Mouse (Mus musculus): ENCODE results near the gene Nfia. TPM values are rescaled to one million over a fixed set of nuclear protein-coding genes. Genes with fewer than 3 reads are reported as not detected.

Gene Nfia
- polyA plus RNA-seq, 1 experiment from 2014 or later: 42.1 TPM

- no peak for DNase-seq (ENCODE audit: low spot score)
- 87% methylated on average over 6 of the region's 6 CpGs for WGBS
- H3K36me3 ChIP-seq (ENCODE audit: control insufficient read depth, insufficient read depth, low read length): peaks cover 24% of the 10 kb centered on the region; the same call in 1 of the 2 replicates
- H3K4me2 ChIP-seq (ENCODE audit: low read length): no peak overlapping the region
- H3K9me3 ChIP-seq (ENCODE audit: control insufficient read depth, low read length): no peaks in the 10 kb centered on the region
- no peak overlapping the region for H3K4me3 ChIP-seq (ENCODE audit: low read depth, low read length)
- H3K4me1 ChIP-seq (replicated peaks; ENCODE audit: control insufficient read depth, insufficient read depth, low read length): no peaks in the 10 kb centered on the region
- H3K27me3 ChIP-seq (replicated peaks; ENCODE audit: control insufficient read depth, insufficient read depth, low read length): no peaks in the 10 kb centered on the region
- ATAC-seq (replicated peaks; ENCODE audit: low FRiP score, low TSS enrichment, low read depth): no peak
- H3K27ac ChIP-seq (ENCODE audit: low read depth): no peak overlapping the region
- no peak overlapping the region for H3K9ac ChIP-seq (ENCODE audit: low read length)
Measured at GRCm38 (mm10) chr4:98085060-98085459, 312.5 kb downstream of the Nfia start.

GRCm38 (mm10) chr4:98086976-98087375 lies 314.4 kb downstream of the Nfia start:
- Histone ChIP-seq H3K27me3 (replicated peaks; ENCODE audit: control insufficient read depth, insufficient read depth, low read length) (no peaks in the 10 kb centered on the region), H3K36me3 (ENCODE audit: control insufficient read depth, insufficient read depth, low read length) (peaks cover 21% of the 10 kb centered on the region; the same call in 1 of the 2 replicates), H3K27ac (ENCODE audit: low read depth) (no peak overlapping the region), H3K4me2 (ENCODE audit: low read length) (no peak overlapping the region), H3K9ac (ENCODE audit: low read length) (no peak overlapping the region), H3K4me1 (replicated peaks; ENCODE audit: control insufficient read depth, insufficient read depth, low read length) (peaks cover 13% of the 10 kb centered on the region), H3K9me3 (ENCODE audit: control insufficient read depth, low read length) (no peaks in the 10 kb centered on the region), H3K4me3 (ENCODE audit: low read depth, low read length) (no peak overlapping the region)
- DNase-seq (ENCODE audit: low spot score) (no peak), ATAC-seq (replicated peaks; ENCODE audit: low FRiP score, low TSS enrichment, low read depth) (no peak)
- 67% methylated on average over 4 of the region's 4 CpGs for WGBS

GRCm38 (mm10) chr4:98089985-98090384 lies 317.5 kb downstream of the Nfia start:
- H3K36me3 ChIP-seq (ENCODE audit: control insufficient read depth, insufficient read depth, low read length): peaks cover 16% of the 10 kb centered on the region; the same call in 1 of the 2 replicates
- H3K27ac ChIP-seq (ENCODE audit: low read depth): no peak overlapping the region
- peaks cover 13% of the 10 kb centered on the region for H3K4me1 ChIP-seq (replicated peaks; ENCODE audit: control insufficient read depth, insufficient read depth, low read length)
- H3K4me3 ChIP-seq (ENCODE audit: low read depth, low read length): no peak overlapping the region
- no peak overlapping the region for H3K4me2 ChIP-seq (ENCODE audit: low read length)
- no peak overlapping the region for H3K9ac ChIP-seq (ENCODE audit: low read length)
- no peaks in the 10 kb centered on the region for H3K9me3 ChIP-seq (ENCODE audit: control insufficient read depth, low read length)
- ATAC-seq (replicated peaks; ENCODE audit: low FRiP score, low TSS enrichment, low read depth): no peak
- no peak for DNase-seq (ENCODE audit: low spot score)
- H3K27me3 ChIP-seq (replicated peaks; ENCODE audit: control insufficient read depth, insufficient read depth, low read length): no peaks in the 10 kb centered on the region
- WGBS: 71% methylated on average over 6 of the region's 6 CpGs

- no peak overlapping the region for H3K27ac ChIP-seq (ENCODE audit: low read depth)
- DNase-seq (ENCODE audit: low spot score): no peak
- no peak overlapping the region for H3K4me2 ChIP-seq (ENCODE audit: low read length)
- no peak for ATAC-seq (replicated peaks; ENCODE audit: low FRiP score, low TSS enrichment, low read depth)
- H3K9me3 ChIP-seq (ENCODE audit: control insufficient read depth, low read length): no peaks in the 10 kb centered on the region
- H3K27me3 ChIP-seq (replicated peaks; ENCODE audit: control insufficient read depth, insufficient read depth, low read length): no peaks in the 10 kb centered on the region
- no peak overlapping the region for H3K9ac ChIP-seq (ENCODE audit: low read length)
- peaks cover 16% of the 10 kb centered on the region; the same call in 1 of the 2 replicates for H3K36me3 ChIP-seq (ENCODE audit: control insufficient read depth, insufficient read depth, low read length)
- H3K4me1 ChIP-seq (replicated peaks; ENCODE audit: control insufficient read depth, insufficient read depth, low read length): peaks cover 13% of the 10 kb centered on the region
- WGBS: 66% methylated on average over 3 of the region's 3 CpGs
- H3K4me3 ChIP-seq (ENCODE audit: low read depth, low read length): no peak overlapping the region
Measured at GRCm38 (mm10) chr4:98090586-98090985, 318.1 kb downstream of the Nfia start.

GRCm38 (mm10) chr4:98091368-98091827 lies 318.9 kb downstream of the Nfia start:
- peaks cover 11% of the 10 kb centered on the region; the same call in 1 of the 2 replicates for H3K36me3 ChIP-seq (ENCODE audit: control insufficient read depth, insufficient read depth, low read length)
- H3K4me3 ChIP-seq (ENCODE audit: low read depth, low read length): no peak overlapping the region
- DNase-seq (ENCODE audit: low spot score): no peak
- 44% methylated on average over 4 of the region's 4 CpGs for WGBS
- H3K9me3 ChIP-seq (ENCODE audit: control insufficient read depth, low read length): no peaks in the 10 kb centered on the region
- no peak for ATAC-seq (replicated peaks; ENCODE audit: low FRiP score, low TSS enrichment, low read depth)
- no peak overlapping the region for H3K27ac ChIP-seq (ENCODE audit: low read depth)
- no peak overlapping the region for H3K9ac ChIP-seq (ENCODE audit: low read length)
- peaks cover 13% of the 10 kb centered on the region for H3K4me1 ChIP-seq (replicated peaks; ENCODE audit: control insufficient read depth, insufficient read depth, low read length)
- H3K27me3 ChIP-seq (replicated peaks; ENCODE audit: control insufficient read depth, insufficient read depth, low read length): no peaks in the 10 kb centered on the region
- no peak overlapping the region for H3K4me2 ChIP-seq (ENCODE audit: low read length)

GRCm38 (mm10) chr4:98091901-98092472 lies 319.5 kb downstream of the Nfia start:
- WGBS: 78% methylated on average over 5 of the region's 5 CpGs
- ATAC-seq (replicated peaks; ENCODE audit: low FRiP score, low TSS enrichment, low read depth) (no peak), DNase-seq (ENCODE audit: low spot score) (no peak)
- H3K36me3 ChIP-seq (ENCODE audit: control insufficient read depth, insufficient read depth, low read length): peaks cover 7% of the 10 kb centered on the region; the same call in 1 of the 2 replicates
- H3K4me1 ChIP-seq (replicated peaks; ENCODE audit: control insufficient read depth, insufficient read depth, low read length): peaks cover 15% of the 10 kb centered on the region
- no peak overlapping the region for H3K9ac ChIP-seq (ENCODE audit: low read length)
- H3K27me3 ChIP-seq (replicated peaks; ENCODE audit: control insufficient read depth, insufficient read depth, low read length): no peaks in the 10 kb centered on the region
- no peak overlapping the region for H3K27ac ChIP-seq (ENCODE audit: low read depth)
- H3K4me3 ChIP-seq (ENCODE audit: low read depth, low read length): no peak overlapping the region
- H3K4me2 ChIP-seq (ENCODE audit: low read length): no peak overlapping the region
- no peaks in the 10 kb centered on the region for H3K9me3 ChIP-seq (ENCODE audit: control insufficient read depth, low read length)

- Histone ChIP-seq H3K9ac (ENCODE audit: low read length) (no peak overlapping the region), H3K27ac (ENCODE audit: low read depth) (no peak overlapping the region), H3K4me3 (ENCODE audit: low read depth, low read length) (no peak overlapping the region), H3K27me3 (replicated peaks; ENCODE audit: control insufficient read depth, insufficient read depth, low read length) (no peaks in the 10 kb centered on the region), H3K9me3 (ENCODE audit: control insufficient read depth, low read length) (no peaks in the 10 kb centered on the region), H3K36me3 (ENCODE audit: control insufficient read depth, insufficient read depth, low read length) (peaks cover 7% of the 10 kb centered on the region; the same call in 1 of the 2 replicates), H3K4me1 (replicated peaks; ENCODE audit: control insufficient read depth, insufficient read depth, low read length) (peaks cover 16% of the 10 kb centered on the region), H3K4me2 (ENCODE audit: low read length) (0 out of 2 replicates have a peak overlapping the region, but pooled peaks have one; percentile 29)
- DNase-seq (ENCODE audit: low spot score): no peak
- no peak for ATAC-seq (replicated peaks; ENCODE audit: low FRiP score, low TSS enrichment, low read depth)
- WGBS: 29% methylated on average over 19 of the region's 19 CpGs
Measured at GRCm38 (mm10) chr4:98094112-98094805, 321.7 kb downstream of the Nfia start.

GRCm38 (mm10) chr4:98095060-98095459 lies 322.5 kb downstream of the Nfia start:
- Histone ChIP-seq H3K9ac (ENCODE audit: low read length) (no peak overlapping the region), H3K36me3 (ENCODE audit: control insufficient read depth, insufficient read depth, low read length) (peaks cover 7% of the 10 kb centered on the region; the same call in 1 of the 2 replicates), H3K4me3 (ENCODE audit: low read depth, low read length) (no peak overlapping the region), H3K27me3 (replicated peaks; ENCODE audit: control insufficient read depth, insufficient read depth, low read length) (no peaks in the 10 kb centered on the region), H3K27ac (ENCODE audit: low read depth) (no peak overlapping the region), H3K9me3 (ENCODE audit: control insufficient read depth, low read length) (no peaks in the 10 kb centered on the region), H3K4me2 (ENCODE audit: low read length) (no peak overlapping the region), H3K4me1 (replicated peaks; ENCODE audit: control insufficient read depth, insufficient read depth, low read length) (peaks cover 16% of the 10 kb centered on the region)
- 72% methylated on average over 2 of the region's 2 CpGs for WGBS
- DNase-seq (ENCODE audit: low spot score): no peak
- no peak for ATAC-seq (replicated peaks; ENCODE audit: low FRiP score, low TSS enrichment, low read depth)
